8 mouse cellular contexts compared by ENCODE assay signal in the genomic region with DNA sequence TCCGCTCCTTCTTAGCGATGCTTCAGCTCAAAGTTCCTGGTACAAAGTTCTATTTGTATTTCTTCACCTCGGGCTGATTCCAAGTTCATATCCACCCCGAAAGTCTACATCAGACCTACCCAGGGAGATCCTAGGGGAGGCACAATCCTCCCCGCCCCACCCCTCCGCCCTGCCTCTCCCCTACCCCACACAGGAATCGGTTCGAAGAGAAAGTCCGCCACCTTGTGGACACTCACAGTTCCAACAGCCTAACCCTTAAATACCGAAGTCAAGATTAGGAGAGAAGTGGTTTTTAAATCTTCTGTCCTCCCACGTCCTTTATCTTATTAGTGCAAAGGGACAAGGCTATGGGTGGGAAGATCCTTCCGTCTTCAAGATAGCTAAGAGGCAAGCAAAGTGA. TPM values are rescaled to one million over a fixed set of nuclear protein-coding genes. Genes with fewer than 3 reads are reported as not detected.
DNase-seq lines count a peak whose midpoint lies in the region; ATAC-seq and TF ChIP-seq lines count a peak whose summit lies in the region.

No protein-coding gene starts in this region.

- TF ChIP-seq POLR2A in MEL (IDR thresholded peaks at IDR 0.05; ENCODE audit: control insufficient read depth in 1 of 2, insufficient read depth in 1 of 2, low read depth in 1 of 2, low read length in 2 of 2, poor library complexity in 1 of 2): no peak
- TF ChIP-seq POLR2A in cerebellum, adult 2 months (IDR thresholded peaks at IDR 0.05; ENCODE audit: borderline replicate concordance, insufficient read depth, low read length): no peak

- no peaks in the 10 kb centered on the region; a peak in 1 of 4 replicates for H3K27me3 ChIP-seq in MEL (ENCODE audit: control insufficient read depth in 1 of 2, insufficient read depth in 2 of 2, low read length in 2 of 2)
- no peaks in the 10 kb centered on the region for H3K27me3 ChIP-seq in cerebellum, adult 2 months (ENCODE audit: control insufficient read depth, insufficient read depth, low read length)
- H3K27me3 ChIP-seq in hindbrain, embryonic 11.5 days (ENCODE audit: control insufficient read depth, insufficient read depth, low read length): no peaks in the 10 kb centered on the region

- H3K36me3 ChIP-seq in MEL (ENCODE audit: control insufficient read depth in 1 of 2, insufficient read depth in 2 of 2, low read length in 2 of 2): peaks cover 0 to 21% of the 10 kb centered on the region in 2 experiments; a peak in 2 of 4 replicates
- no peaks in the 10 kb centered on the region for H3K36me3 ChIP-seq in hindbrain, embryonic 11.5 days (ENCODE audit: control insufficient read depth, insufficient read depth, low read length)

- WGBS in cerebellum, adult 2 months: 10% methylated on average over 12 of the region's 12 CpGs
- 6% methylated on average over 12 of the region's 12 CpGs for WGBS in hindbrain, embryonic 11.5 days

- peaks cover 5 to 32% of the 10 kb centered on the region in 2 experiments; a peak in 3 of 4 replicates for H3K4me1 ChIP-seq in MEL (ENCODE audit: control insufficient read depth in 1 of 2, insufficient read depth in 2 of 2, low read length in 2 of 2)
- no peaks in the 10 kb centered on the region for H3K4me1 ChIP-seq in cerebellum, adult 2 months (ENCODE audit: control insufficient read depth, insufficient read depth, low read length)
- peaks cover 3% of the 10 kb centered on the region for H3K4me1 ChIP-seq in hindbrain, embryonic 11.5 days (replicated peaks; ENCODE audit: control insufficient read depth, insufficient read depth, low read length)

- peak; percentile 72 for TF ChIP-seq RAD21 in MEL (IDR thresholded peaks at IDR 0.05; ENCODE audit: low read depth, low read length)

- H3K27ac ChIP-seq in MEL (ENCODE audit: control insufficient read depth, low read depth, low read length): no peak overlapping the region
- H3K27ac ChIP-seq in cerebellum, adult 2 months (ENCODE audit: insufficient read depth, low read length): no peak overlapping the region
- no peak overlapping the region for H3K27ac ChIP-seq in hindbrain, embryonic 11.5 days (ENCODE audit: low read depth, low read length)

- peak overlapping the region; percentile 10 to 24; a peak in 3 of 4 replicates for H3K4me3 ChIP-seq in MEL (ENCODE audit: control insufficient read depth in 1 of 2, insufficient read depth in 1 of 2, low read depth in 2 of 2, low read length in 2 of 2)
- H3K4me3 ChIP-seq in cerebellum, adult 2 months (replicated peaks; ENCODE audit: insufficient read depth, low read depth, low read length): no peak overlapping the region
- no peak overlapping the region for H3K4me3 ChIP-seq in hindbrain, embryonic 11.5 days (ENCODE audit: low read depth, low read length)

- H3K4me2 ChIP-seq in hindbrain, embryonic 11.5 days (replicated peaks; ENCODE audit: low read depth, low read length): no peak overlapping the region; the same call in 1 of the 2 replicates

- peak; percentile 68 to 92 (median 84) for TF ChIP-seq CTCF in MEL (IDR thresholded peaks at IDR 0.05 in 2 of 3, conservative IDR thresholded peaks at IDR 0.05 in 1 of 3; ENCODE audit: control insufficient read depth in 1 of 3, insufficient read depth in 1 of 3, low read depth in 2 of 3, low read length in 3 of 3, poor library complexity in 1 of 3, severe bottlenecking in 1 of 3)
- TF ChIP-seq CTCF in cerebellum, adult 2 months (IDR thresholded peaks at IDR 0.05; ENCODE audit: borderline replicate concordance, insufficient read depth, low read depth, low read length): peak; percentile 62; the same call in 1 of the 2 replicates

- peak; percentile 91 for DNase-seq in MEL (ENCODE audit: low read depth, low spot score)
- peak; percentile 48 to 70 for DNase-seq in cerebellum, adult 2 months
- peak; percentile 26 to 80 for DNase-seq in frontal cortex, adult 2 months (ENCODE audit: extremely low spot score in 1 of 2, low spot score in 1 of 2)
- DNase-seq in hindbrain, embryonic 11.5 days (ENCODE audit: low spot score): peak; percentile 85
- DNase-seq in layer of hippocampus, postnatal 25 days (ENCODE audit: extremely low spot score in 1 of 2, low spot score in 1 of 2): peak; percentile 46 to 73
- DNase-seq in right cerebral cortex, postnatal 14 days: peak; percentile 57
- DNase-seq in yolk sac, embryonic 10.5 days (ENCODE audit: low spot score): peak; percentile 59

- peak overlapping the region; percentile 24; the same call in 1 of the 2 replicates for H3K9ac ChIP-seq in MEL (ENCODE audit: control insufficient read depth, low read depth, low read length, poor library complexity, severe bottlenecking)
- H3K9ac ChIP-seq in hindbrain, embryonic 11.5 days (ENCODE audit: low read depth, low read length): no peak overlapping the region

- no peak for ATAC-seq in hindbrain, embryonic 11.5 days (ENCODE audit: low FRiP score)
- ATAC-seq in megakaryocyte, adult 5-6 weeks (ENCODE audit: poor library complexity, severe bottlenecking): peak; percentile 51

- no peaks in the 10 kb centered on the region; the same call in 1 of the 2 replicates for H3K79me2 ChIP-seq in MEL (ENCODE audit: control insufficient read depth, insufficient read depth, low read length, poor library complexity)

- TF ChIP-seq EP300 in MEL (IDR thresholded peaks at IDR 0.05; ENCODE audit: low read depth in 1 of 2, low read length in 2 of 2): peak; percentile 83 to 84

- H3K9me3 ChIP-seq in MEL (replicated peaks; ENCODE audit: insufficient read depth, low read length): no peaks in the 10 kb centered on the region
- H3K9me3 ChIP-seq in hindbrain, embryonic 11.5 days (ENCODE audit: control insufficient read depth, low read length): no peaks in the 10 kb centered on the region

TF ChIP-seq in MEL, 35 proteins besides CTCF, POLR2A, EP300 and RAD21 (continues in another document):
- TF ChIP-seq MXI1 (IDR thresholded peaks at IDR 0.05; ENCODE audit: low read depth, low read length): peak; percentile 70
- no peak for TF ChIP-seq JUND (IDR thresholded peaks at IDR 0.05; ENCODE audit: low read depth, low read length)
- 0 out of 2 replicates have a peak, but pooled peaks have one; percentile 8 for TF ChIP-seq TBP (IDR thresholded peaks at IDR 0.05; ENCODE audit: low read depth, low read length)
- TF ChIP-seq ZC3H11A (IDR thresholded peaks at IDR 0.05; ENCODE audit: low read depth, low read length): peak; percentile 75
- peak; percentile 96 for TF ChIP-seq RCOR1 (IDR thresholded peaks at IDR 0.05; ENCODE audit: low read depth, low read length)
- TF ChIP-seq ETS1 (IDR thresholded peaks at IDR 0.05; ENCODE audit: low read depth, low read length): peak; percentile 52; the same call in 1 of the 2 replicates
- peak; percentile 86 for TF ChIP-seq GATA1 (IDR thresholded peaks at IDR 0.05; ENCODE audit: low read depth, low read length)
- TF ChIP-seq SIN3A (IDR thresholded peaks at IDR 0.05; ENCODE audit: low read length): peak; percentile 60; the same call in 1 of the 2 replicates
- 0 out of 2 replicates have a peak, but pooled peaks have one; percentile 33 for TF ChIP-seq CHD2 (IDR thresholded peaks at IDR 0.05; ENCODE audit: low read length)
- TF ChIP-seq MYC (IDR thresholded peaks at IDR 0.05; ENCODE audit: low read depth, low read length): no peak
- peak; percentile 65 for TF ChIP-seq BHLHE40 (IDR thresholded peaks at IDR 0.05; ENCODE audit: borderline replicate concordance, low read depth, low read length)
- TF ChIP-seq ELF1 (IDR thresholded peaks at IDR 0.05; ENCODE audit: low read depth, low read length): no peak

RNA-seq across cellular contexts. Expression of a gene that starts 4.0 kb away (rescaled TPM):
- total RNA-seq in MEL (2012; rRNA removed): 0.23 and 0.35 TPM in 2 replicates
- polyA plus RNA-seq in MEL (2012; ENCODE audit: insufficient read depth in 1 of 2, insufficient read length in 2 of 2, low read depth in 1 of 2, low replicate concordance in 2 of 2, missing spikeins in 1 of 2): under 1 TPM in 1 of 2 experiments, not detected in 1; 0.99 TPM
- polyA plus RNA-seq in cerebellum, adult 2 months (2012; rRNA removed): 0.75 and 1.5 TPM in 2 replicates
- 0.74 and 0.97 TPM in 2 replicates for polyA plus RNA-seq in frontal cortex, adult 2 months (2012; rRNA removed)
- 1.4 and 1.5 TPM in 2 replicates for polyA plus RNA-seq in hindbrain, embryonic 11.5 days (2014; fragmentation: Nextera tagmentation; extraction: Ambion mirVana)
- total RNA-seq in layer of hippocampus, postnatal 25 days (2021): under 1 TPM; 0.52 to 0.66 TPM
- 2.3 and 2.5 TPM in 2 replicates for total RNA-seq in megakaryocyte, adult 5-6 weeks (2015)
- 1.7 and 3.2 TPM in 2 replicates for total RNA-seq in megakaryocyte, adult 5-6 weeks (2017)

RNA-seq across cellular contexts. Expression of a gene that starts 31.4 kb away (rescaled TPM):
- total RNA-seq in MEL (2012; rRNA removed): 23.0 and 27.8 TPM in 2 replicates
- 100 to 1,000 TPM in 1 of 2 experiments, 10 to 100 TPM in 1; 19.7 to 531 TPM for polyA plus RNA-seq in MEL (2012; ENCODE audit: insufficient read depth in 1 of 2, insufficient read length in 2 of 2, low read depth in 1 of 2, low replicate concordance in 2 of 2, missing spikeins in 1 of 2)
- 28.9 and 29.0 TPM in 2 replicates for polyA plus RNA-seq in cerebellum, adult 2 months (2012; rRNA removed)
- polyA plus RNA-seq in frontal cortex, adult 2 months (2012; rRNA removed): 22.2 and 24.9 TPM in 2 replicates
- 38.7 and 39.0 TPM in 2 replicates for polyA plus RNA-seq in hindbrain, embryonic 11.5 days (2014; fragmentation: Nextera tagmentation; extraction: Ambion mirVana)
- total RNA-seq in layer of hippocampus, postnatal 25 days (2021): 10 to 100 TPM; 20.9 to 29.2 TPM
- 37.3 and 38.8 TPM in 2 replicates for total RNA-seq in megakaryocyte, adult 5-6 weeks (2015)
- 28.5 and 37.2 TPM in 2 replicates for total RNA-seq in megakaryocyte, adult 5-6 weeks (2017)

RNA-seq across cellular contexts. Expression of a gene that starts 31.5 kb away (rescaled TPM):
- total RNA-seq in MEL (2012; rRNA removed): 29.8 and 32.9 TPM in 2 replicates
- polyA plus RNA-seq in MEL (2012; ENCODE audit: insufficient read depth in 1 of 2, insufficient read length in 2 of 2, low read depth in 1 of 2, low replicate concordance in 2 of 2, missing spikeins in 1 of 2): 10 to 100 TPM in 1 of 2 experiments, not detected in 1; 14.1 TPM
- 7.4 and 8.6 TPM in 2 replicates for polyA plus RNA-seq in cerebellum, adult 2 months (2012; rRNA removed)
- polyA plus RNA-seq in frontal cortex, adult 2 months (2012; rRNA removed): 6.2 and 7.4 TPM in 2 replicates
- polyA plus RNA-seq in hindbrain, embryonic 11.5 days (2014; fragmentation: Nextera tagmentation; extraction: Ambion mirVana): 16.1 and 20.0 TPM in 2 replicates
- total RNA-seq in layer of hippocampus, postnatal 25 days (2021): 1 to 10 TPM; 8.3 to 9.5 TPM
- 5.5 and 6.7 TPM in 2 replicates for total RNA-seq in megakaryocyte, adult 5-6 weeks (2015)
- total RNA-seq in megakaryocyte, adult 5-6 weeks (2017): 19.1 and 20.6 TPM in 2 replicates

RNA-seq across cellular contexts. Expression of a gene that starts 57.2 kb away (rescaled TPM):
- total RNA-seq in MEL (2012; rRNA removed): 0.81 and 1.5 TPM in 2 replicates
- 1 to 10 TPM in 1 of 2 experiments, not detected in 1; 1.7 TPM for polyA plus RNA-seq in MEL (2012; ENCODE audit: insufficient read depth in 1 of 2, insufficient read length in 2 of 2, low read depth in 1 of 2, low replicate concordance in 2 of 2, missing spikeins in 1 of 2)
- polyA plus RNA-seq in cerebellum, adult 2 months (2012; rRNA removed): 0.08 and 0.11 TPM in 2 replicates
- polyA plus RNA-seq in frontal cortex, adult 2 months (2012; rRNA removed): 0.84 and 0.92 TPM in 2 replicates
- polyA plus RNA-seq in hindbrain, embryonic 11.5 days (2014; fragmentation: Nextera tagmentation; extraction: Ambion mirVana): 2.3 and 4.1 TPM in 2 replicates
- under 1 TPM; 0.59 to 0.66 TPM for total RNA-seq in layer of hippocampus, postnatal 25 days (2021)
- 0.07 TPM in 1 of 2 replicates, not detected in the other for total RNA-seq in megakaryocyte, adult 5-6 weeks (2015)
- total RNA-seq in megakaryocyte, adult 5-6 weeks (2017): not detected in 2 replicates

Comparison
In these comparisons a context has a peak if more than half of its experiments do, and no peak if none do; other contexts are left out.
1. H3K4me3 ChIP-seq: peak in MEL (2 of 2); none in cerebellum, adult 2 months (single experiment) and hindbrain, embryonic 11.5 days (single experiment).
2. Peak in every context shown above with its lines, with median percentiles within 50 percentile points of each other: DNase-seq.